Mouse (Mus musculus) MEL (cell line): ENCODE data around the gene Nectin2. TPM values are rescaled to one million over a fixed set of nuclear protein-coding genes. Genes with fewer than 3 reads are reported as not detected.

Experiments used
- DNase-seq: peaks from one replicate; pipeline ENCODE4 v3.0.0; 2011; ENCODE audit warnings: low read depth, low spot score
- H3K27ac ChIP-seq: 2 replicates; pipeline ENCODE4 v1.5.1; 2012; ENCODE audit warnings: low read depth, mild to moderate bottlenecking, control low read depth, low read length, moderate library complexity; ENCODE audit not compliant: control insufficient read depth
- H3K27me3 ChIP-seq, 2 experiments: fragments of 150-350 bp in 1 of 2; sonication (generic) in 1 of 2; 2 replicates each; pipeline ENCODE4 v1.6.1; 2012; ENCODE audit warnings: low read length in 2 of 2, mild to moderate bottlenecking in 2 of 2, improper control_type of control experiment in 1 of 2, moderate library complexity in 1 of 2; ENCODE audit not compliant: insufficient read depth in 2 of 2, control insufficient read depth in 1 of 2
- H3K36me3 ChIP-seq, 2 experiments: 2 replicates each; pipeline ENCODE4 v1.6.1; 2012 to 2014; ENCODE audit warnings: low read length in 2 of 2, improper control_type of control experiment in 1 of 2, inconsistent platforms in 1 of 2, mild to moderate bottlenecking in 1 of 2; ENCODE audit not compliant: insufficient read depth in 2 of 2, control insufficient read depth in 1 of 2
- H3K4me1 ChIP-seq, 2 experiments: fragments of 150-350 bp in 1 of 2; sonication (generic) in 1 of 2; 2 replicates each; pipeline ENCODE4 v1.6.1; 2012; ENCODE audit warnings: low read length in 2 of 2, improper control_type of control experiment in 1 of 2, mild to moderate bottlenecking in 1 of 2; ENCODE audit not compliant: insufficient read depth in 2 of 2, control insufficient read depth in 1 of 2
- H3K4me3 ChIP-seq, 2 experiments: fragments of 150-350 bp in 1 of 2; sonication (generic) in 1 of 2; 2 replicates each; pipeline ENCODE4 v1.5.1; 2012; ENCODE audit warnings: low read depth in 2 of 2, low read length in 2 of 2, mild to moderate bottlenecking in 2 of 2, moderate library complexity in 2 of 2, control low read depth in 1 of 2, improper control_type of control experiment in 1 of 2; ENCODE audit not compliant: control insufficient read depth in 1 of 2, insufficient read depth in 1 of 2
- H3K79me2 ChIP-seq: 2 replicates; pipeline ENCODE4 v1.6.1; 2012; ENCODE audit warnings: mild to moderate bottlenecking, low read length, moderate library complexity; ENCODE audit not compliant: control insufficient read depth, poor library complexity, insufficient read depth
- H3K9ac ChIP-seq: 2 replicates; pipeline ENCODE4 v1.6.1; 2012; ENCODE audit warnings: low read depth, mild to moderate bottlenecking, control low read depth, low read length, moderate library complexity; ENCODE audit not compliant: control insufficient read depth, poor library complexity, severe bottlenecking
- H3K9me3 ChIP-seq: fragments of 150-350 bp; sonication (generic); replicated peaks from 2 replicates; pipeline ENCODE4 v1.6.1; 2012; ENCODE audit warnings: mild to moderate bottlenecking, low read length, improper control_type of control experiment, moderate library complexity; ENCODE audit not compliant: insufficient read depth
- CHD1 ChIP-seq: IDR thresholded peaks from 2 replicates; pipeline ENCODE4 v1.6.1; 2012; ENCODE audit warnings: low read depth, mild to moderate bottlenecking, inconsistent platforms, low read length, improper control_type of control experiment
- CTCF ChIP-seq, 3 experiments: IDR thresholded peaks in 2 of 3; conservative IDR thresholded peaks in 1 of 3; 2 replicates each; pipeline ENCODE4 v1.5.1; 2011 to 2012; ENCODE audit warnings: low read length in 3 of 3, low read depth in 2 of 3, mild to moderate bottlenecking in 2 of 3, improper control_type of control experiment in 1 of 3, inconsistent platforms in 1 of 3, mixed read lengths in 1 of 3, moderate library complexity in 1 of 3; ENCODE audit not compliant: control insufficient read depth in 1 of 3, insufficient read depth in 1 of 3, poor library complexity in 1 of 3, severe bottlenecking in 1 of 3
- ELF1 ChIP-seq: IDR thresholded peaks from 2 replicates; pipeline ENCODE4 v1.6.1; 2014; ENCODE audit warnings: low read depth, mild to moderate bottlenecking, inconsistent platforms, low read length, improper control_type of control experiment, moderate library complexity
- ETS1 ChIP-seq: IDR thresholded peaks from 2 replicates; pipeline ENCODE4 v1.6.1; 2012; ENCODE audit warnings: low read depth, mild to moderate bottlenecking, inconsistent platforms, low read length, improper control_type of control experiment, moderate library complexity
- GABPA ChIP-seq: IDR thresholded peaks from 2 replicates; pipeline ENCODE4 v1.6.1; 2012; ENCODE audit warnings: low read depth, mild to moderate bottlenecking, inconsistent platforms, low read length, improper control_type of control experiment, moderate library complexity
- HCFC1 ChIP-seq: IDR thresholded peaks from 2 replicates; pipeline ENCODE4 v1.6.1; 2012; ENCODE audit warnings: low read depth, mild to moderate bottlenecking, inconsistent platforms, low read length, improper control_type of control experiment, moderate library complexity
- MAZ ChIP-seq: IDR thresholded peaks from 2 replicates; pipeline ENCODE4 v1.6.1; 2012; ENCODE audit warnings: low read depth, mild to moderate bottlenecking, inconsistent platforms, low read length, improper control_type of control experiment
- MXI1 ChIP-seq: IDR thresholded peaks from 2 replicates; pipeline ENCODE4 v1.6.1; 2011; ENCODE audit warnings: mild to moderate bottlenecking, low read depth, low read length, improper control_type of control experiment
- MYB ChIP-seq: IDR thresholded peaks from 2 replicates; pipeline ENCODE4 v1.6.1; 2011; ENCODE audit warnings: mild to moderate bottlenecking, low read depth, low read length, improper control_type of control experiment
- POLR2A ChIP-seq, 2 experiments: IDR thresholded peaks; 2 replicates each; pipeline ENCODE4 v1.6.1; 2011 to 2012; ENCODE audit warnings: low read length in 2 of 2, mild to moderate bottlenecking in 2 of 2, control low read depth in 1 of 2, improper control_type of control experiment in 1 of 2, low read depth in 1 of 2, moderate library complexity in 1 of 2; ENCODE audit not compliant: control insufficient read depth in 1 of 2, insufficient read depth in 1 of 2, poor library complexity in 1 of 2
- RAD21 ChIP-seq: IDR thresholded peaks from 2 replicates; pipeline ENCODE4 v1.6.1; 2011; ENCODE audit warnings: mild to moderate bottlenecking, low read depth, low read length, improper control_type of control experiment
- SIN3A ChIP-seq: IDR thresholded peaks from 2 replicates; pipeline ENCODE4 v1.6.1; 2012; ENCODE audit warnings: low read length, improper control_type of control experiment, inconsistent platforms
- SMC3 ChIP-seq: IDR thresholded peaks from 2 replicates; pipeline ENCODE4 v1.6.1; 2011; ENCODE audit warnings: low read depth, low read length, improper control_type of control experiment
- UBTF ChIP-seq: IDR thresholded peaks from 2 replicates; pipeline ENCODE4 v1.6.1; 2012; ENCODE audit warnings: low read depth, mild to moderate bottlenecking, inconsistent platforms, low read length, improper control_type of control experiment, moderate library complexity, borderline replicate concordance; ENCODE audit not compliant: insufficient read depth
- USF1 ChIP-seq: IDR thresholded peaks from 2 replicates; pipeline ENCODE4 v1.6.1; 2014; ENCODE audit warnings: low read depth, mild to moderate bottlenecking, inconsistent platforms, low read length, improper control_type of control experiment, moderate library complexity
- USF2 ChIP-seq, 2 experiments: IDR thresholded peaks; 2 replicates each; pipeline ENCODE4 v1.6.1; 2011 to 2012; ENCODE audit warnings: improper control_type of control experiment in 2 of 2, low read length in 2 of 2, borderline replicate concordance in 1 of 2, inconsistent platforms in 1 of 2, low read depth in 1 of 2, mild to moderate bottlenecking in 1 of 2; ENCODE audit not compliant: insufficient read depth in 1 of 2
- ZC3H11A ChIP-seq: IDR thresholded peaks from 2 replicates; pipeline ENCODE4 v1.6.1; 2012; ENCODE audit warnings: low read depth, mild to moderate bottlenecking, inconsistent platforms, low read length, improper control_type of control experiment
- ZMIZ1 ChIP-seq: IDR thresholded peaks from 2 replicates; pipeline ENCODE4 v1.6.1; 2012; ENCODE audit warnings: low read depth, mild to moderate bottlenecking, inconsistent platforms, low read length, improper control_type of control experiment, moderate library complexity
- ZNF384 ChIP-seq: IDR thresholded peaks from 2 replicates; pipeline ENCODE4 v1.6.1; 2012; ENCODE audit warnings: low read depth, mild to moderate bottlenecking, inconsistent platforms, low read length, improper control_type of control experiment
- polyA plus RNA-seq, 2 experiments: library from polyadenylated mRNA; stranded (reverse) in 1 of 2; unstranded in 1 of 2; fragments of >175 nt in 1 of 2; fragments of >200 nt in 1 of 2; gene quantifications; 2 replicates each; pipeline versions ENCODE4 v1.2.1 to v1.2.4; 2012; ENCODE audit warnings: low replicate concordance in 2 of 2, low read depth in 1 of 2; ENCODE audit not compliant: insufficient read length in 2 of 2, insufficient read depth in 1 of 2, missing spikeins in 1 of 2
- total RNA-seq: library from RNA; depleted of rRNA; stranded (reverse); fragments of 300-350 nt; gene quantifications from 2 replicates; pipeline ENCODE4 v1.2.3, GENCODE M21; 2012; rRNA removed

Gene Nectin2
- 6.9 TPM in 2 replicates for total RNA-seq
- 10 to 100 TPM in 1 of 2 experiments, not detected in 1; 25.6 TPM for polyA plus RNA-seq

DNA sequence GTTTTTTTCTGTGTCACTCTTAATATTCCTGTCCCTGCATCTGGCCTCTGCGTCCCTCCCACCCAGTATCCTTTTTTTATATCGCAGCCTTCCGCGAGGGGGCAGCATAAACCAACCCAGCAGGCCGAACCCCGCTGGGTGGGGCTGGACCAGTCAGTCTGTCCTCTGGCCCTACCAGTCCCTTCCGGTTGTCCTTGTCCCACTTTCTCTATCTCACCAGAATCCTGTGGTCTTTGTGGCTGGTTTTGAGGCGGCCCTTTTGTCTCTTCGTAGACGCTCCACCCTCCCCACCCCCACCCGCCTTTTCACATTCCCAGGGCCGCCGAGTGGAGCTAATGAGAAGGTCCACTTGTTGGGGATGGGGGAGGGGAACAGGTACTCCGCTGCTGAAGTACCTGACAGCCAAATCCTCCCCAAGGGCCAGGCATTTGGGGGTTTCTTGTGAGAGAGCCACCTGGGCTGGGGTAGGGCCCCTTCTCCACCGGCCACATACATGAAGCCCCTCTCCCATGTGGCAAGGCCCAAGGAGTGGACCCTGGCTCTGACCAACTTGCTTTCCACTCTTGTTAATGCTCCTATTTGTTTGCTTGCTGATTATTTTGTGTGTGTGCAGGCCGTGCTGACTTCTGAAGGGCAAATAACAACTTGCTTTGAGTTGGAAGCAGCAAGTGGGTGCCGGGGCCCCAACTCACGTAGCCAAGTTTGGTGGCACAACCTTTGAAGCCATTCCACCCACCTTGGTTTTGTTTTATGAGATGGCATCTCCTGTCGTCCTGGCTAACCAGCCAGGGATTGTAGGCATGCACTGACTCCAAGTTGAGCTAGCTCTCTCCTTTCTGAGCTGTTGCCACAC is at the start of gene Nectin2:
Nectin2 (minus strand) TSS at position 267 of the 853 bp plus-strand sequence.
- Histone ChIP-seq H3K36me3 (peaks cover 0 to 23% of the 10 kb centered on the region in 2 experiments; a peak in 2 of 4 replicates), H3K9ac (peak within 1 kb of the TSS; percentile 66), H3K79me2 (no peaks in the 10 kb centered on the region), H3K27ac (no peak within 1 kb of the TSS), H3K4me1 (peaks cover 17 to 38% of the 10 kb centered on the region in 2 experiments), H3K4me3 (peak within 1 kb of the TSS; percentile 56 to 61), H3K27me3 (no peaks in the 10 kb centered on the region), H3K9me3 (no peaks in the 10 kb centered on the region)
- DNase-seq = peak; percentile 90
- 0 out of 2 replicates have a peak, but pooled peaks have one; percentile 2 for TF ChIP-seq ETS1
- TF ChIP-seq USF1 = no peak
- 0 out of 2 replicates have a peak, but pooled peaks have one; percentile 36 for TF ChIP-seq UBTF
- no peak for TF ChIP-seq ZMIZ1
- no peak for TF ChIP-seq POLR2A (IDR thresholded peaks at IDR 0.05; ENCODE audit: control insufficient read depth in 1 of 2, insufficient read depth in 1 of 2, low read depth in 1 of 2, low read length in 2 of 2, poor library complexity in 1 of 2)
- TF ChIP-seq ZNF384 = no peak
- no peak for TF ChIP-seq SIN3A
- no peak for TF ChIP-seq CHD1
- TF ChIP-seq ZC3H11A = peak; percentile 43; the same call in 1 of the 2 replicates
- no peak for TF ChIP-seq MYB
- peak; percentile 41; the same call in 1 of the 2 replicates for TF ChIP-seq ELF1
- no peak for TF ChIP-seq USF2 (IDR thresholded peaks at IDR 0.05; ENCODE audit: borderline replicate concordance in 1 of 2, insufficient read depth in 1 of 2, low read depth in 1 of 2, low read length in 2 of 2)
- TF ChIP-seq HCFC1 = no peak
- TF ChIP-seq SMC3 = peak; percentile 62
- TF ChIP-seq RAD21 = peak; percentile 70
- peak; percentile 93 for TF ChIP-seq MAZ
- TF ChIP-seq GABPA = no peak
- TF ChIP-seq CTCF (IDR thresholded peaks at IDR 0.05 in 2 of 3, conservative IDR thresholded peaks at IDR 0.05 in 1 of 3; ENCODE audit: control insufficient read depth in 1 of 3, insufficient read depth in 1 of 3, low read depth in 2 of 3, low read length in 3 of 3, poor library complexity in 1 of 3, severe bottlenecking in 1 of 3) = peak; percentile 68 to 91 (median 88)
- TF ChIP-seq MXI1 = no peak; the same call in 1 of the 2 replicates
